Mouse (Mus musculus) cerebellum, adult 2 months (tissue): ENCODE results near the gene Runx1. TPM values are rescaled to one million over a fixed set of nuclear protein-coding genes. Genes with fewer than 3 reads are reported as not detected.

Experiments
- DNase-seq, 2 experiments: peaks; one replicate each; pipeline ENCODE4 v3.0.0; 2021
- H3K27ac ChIP-seq: fragments of 200-500 bp; 2 replicates; pipeline ENCODE4 v1.5.1; 2012; ENCODE audit warnings: low read length, control low read depth, inconsistent platforms; ENCODE audit not compliant: insufficient read depth
- H3K27me3 ChIP-seq: fragments of 200-500 bp; 2 replicates; pipeline ENCODE4 v1.6.1; 2012; ENCODE audit warnings: inconsistent platforms, mild to moderate bottlenecking, low read length, moderate library complexity; ENCODE audit not compliant: control insufficient read depth, insufficient read depth
- H3K4me1 ChIP-seq: fragments of 200-500 bp; 2 replicates; pipeline ENCODE4 v1.6.1; 2011; ENCODE audit warnings: low read length; ENCODE audit not compliant: control insufficient read depth, insufficient read depth
- H3K4me3 ChIP-seq: fragments of 200-500 bp; replicated peaks from 2 replicates; pipeline ENCODE3; 2011; ENCODE audit warnings: mild to moderate bottlenecking, low read depth, low read length, control low read depth; ENCODE audit not compliant: insufficient read depth
- CTCF ChIP-seq: fragments of 200-500 bp; IDR thresholded peaks from 2 replicates; pipeline ENCODE4 v1.5.1; 2011; ENCODE audit warnings: low read depth, mild to moderate bottlenecking, control low read depth, low read length, moderate library complexity, borderline replicate concordance; ENCODE audit not compliant: insufficient read depth
- POLR2A ChIP-seq: fragments of 200-500 bp; IDR thresholded peaks from 2 replicates; pipeline ENCODE4 v1.6.1; 2011; ENCODE audit warnings: low read length, control low read depth, borderline replicate concordance; ENCODE audit not compliant: insufficient read depth
- WGBS: fragments of 180-500 bp; shearing (Covaris S2); methylation state at CpG from one replicate; pipeline ENCODE4 v1.1.7; 2018; 5-methylcytosine and 5-hydroxymethylcytosine counted together
- polyA plus RNA-seq: library from polyadenylated mRNA; depleted of rRNA; stranded (reverse); fragments of >200 nt; gene quantifications from 2 replicates; pipeline ENCODE4 v1.2.3, GENCODE M21; 2012

The Runx1 gene
- polyA plus RNA-seq, 1 experiment: 0.52 TPM

- WGBS: 91% methylated on average over 2 of the region's 2 CpGs
- TF ChIP-seq CTCF (no peak), POLR2A (no peak)
- no peak for DNase-seq
- Histone ChIP-seq H3K27me3 (no peaks in the 10 kb centered on the region), H3K4me3 (no peak overlapping the region), H3K4me1 (no peaks in the 10 kb centered on the region), H3K27ac (no peak overlapping the region)
Observed at GRCm38 (mm10) chr16:92747062-92747461, 78.9 kb downstream of the Runx1 start.

DNA sequence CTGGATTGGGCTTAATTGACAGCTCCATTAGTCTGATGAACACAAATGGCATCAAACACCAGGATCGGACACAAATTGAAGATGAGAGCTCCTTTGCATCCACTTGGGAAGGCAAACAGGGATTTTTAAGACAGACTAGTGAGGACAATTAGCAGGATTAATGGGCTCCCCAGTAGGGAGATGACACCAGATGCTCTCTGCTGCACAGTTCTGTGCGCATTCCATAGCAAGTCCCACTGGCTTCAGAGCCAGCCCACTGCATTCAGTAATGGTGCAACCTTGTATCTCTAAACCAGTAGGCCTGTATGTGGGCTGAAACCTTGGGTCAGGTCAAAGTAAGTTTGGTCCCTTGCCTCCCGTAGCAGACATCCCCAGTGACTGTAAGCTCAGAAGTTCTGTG, 80.7 kb downstream of the Runx1 start:
- 82% methylated on average over 3 of the region's 3 CpGs for WGBS
- Histone ChIP-seq H3K4me3 (no peak overlapping the region), H3K27ac (no peak overlapping the region), H3K27me3 (no peaks in the 10 kb centered on the region), H3K4me1 (no peaks in the 10 kb centered on the region)
- TF ChIP-seq CTCF (no peak), POLR2A (no peak)
- DNase-seq: no peak

GRCm38 (mm10) chr16:92744172-92744777, 81.7 kb downstream of the Runx1 start:
- Histone ChIP-seq H3K4me3 (no peak overlapping the region), H3K4me1 (no peaks in the 10 kb centered on the region), H3K27me3 (no peaks in the 10 kb centered on the region), H3K27ac (no peak overlapping the region)
- no peak for TF ChIP-seq POLR2A
- no peak for TF ChIP-seq CTCF
- no peak for DNase-seq
- WGBS: 56% methylated on average over 12 of the region's 12 CpGs

- Histone ChIP-seq H3K4me1 (no peaks in the 10 kb centered on the region), H3K4me3 (no peak overlapping the region), H3K27me3 (no peaks in the 10 kb centered on the region), H3K27ac (no peak overlapping the region)
- DNase-seq: no peak
- 84% methylated on average over 4 of the region's 4 CpGs for WGBS
- TF ChIP-seq POLR2A (no peak), CTCF (no peak)
Observed at GRCm38 (mm10) chr16:92743755-92744154, 82.2 kb downstream of the Runx1 start.

DNA sequence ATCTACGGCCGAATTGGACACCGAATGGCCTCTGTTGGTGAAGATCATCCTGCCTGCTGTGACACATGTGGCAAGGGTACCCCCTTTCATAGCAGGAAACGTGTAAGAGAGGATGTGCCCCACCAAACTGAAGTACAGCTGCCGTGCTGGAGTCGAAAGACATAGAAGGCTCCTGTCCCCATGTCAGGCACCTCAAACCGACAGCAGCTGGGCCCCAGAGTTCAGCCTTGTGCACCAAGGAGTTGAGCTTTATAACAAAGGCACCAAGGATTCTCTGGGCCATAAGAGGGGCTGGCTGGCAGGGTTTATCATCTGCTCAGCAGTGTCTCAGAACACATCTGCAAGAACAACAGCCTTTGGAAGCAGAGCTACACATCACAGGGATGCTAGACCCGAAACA, 84.6 kb downstream of the Runx1 start:
- WGBS: 87% methylated on average over 8 of the region's 8 CpGs
- Histone ChIP-seq H3K4me3 (no peak overlapping the region), H3K27ac (no peak overlapping the region), H3K4me1 (no peaks in the 10 kb centered on the region), H3K27me3 (no peaks in the 10 kb centered on the region)
- no peak for DNase-seq
- TF ChIP-seq POLR2A: no peak
- TF ChIP-seq CTCF: no peak

GRCm38 (mm10) chr16:92740541-92740940, 85.4 kb downstream of the Runx1 start:
- no peak overlapping the region for H3K4me3 ChIP-seq
- no peaks in the 10 kb centered on the region for H3K27me3 ChIP-seq
- TF ChIP-seq CTCF (no peak), POLR2A (no peak)
- H3K4me1 ChIP-seq: no peaks in the 10 kb centered on the region
- 46% methylated on average over 9 of the region's 9 CpGs for WGBS
- no peak for DNase-seq
- no peak overlapping the region for H3K27ac ChIP-seq

DNA sequence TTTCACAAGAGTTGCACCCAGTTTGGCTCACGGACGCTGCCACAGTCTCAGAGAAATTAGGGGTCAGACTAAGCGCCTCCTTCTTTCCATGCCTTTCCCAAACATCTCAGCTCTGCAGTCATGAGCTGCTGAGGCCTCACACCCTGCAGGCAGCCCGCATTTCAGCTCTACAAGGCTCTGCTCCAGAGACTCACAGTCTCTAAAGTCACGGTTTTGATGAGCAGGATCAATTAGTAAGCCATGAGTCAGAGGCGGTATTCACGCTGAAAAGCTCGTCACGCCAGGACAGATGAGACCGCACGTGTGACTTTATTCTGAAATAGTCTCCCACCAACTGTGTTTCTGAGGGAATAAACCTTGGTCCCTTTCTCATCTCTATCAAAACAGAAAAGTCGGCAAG, 86.0 kb downstream of the Runx1 start:
- WGBS: 48% methylated on average over 12 of the region's 12 CpGs
- TF ChIP-seq CTCF: no peak
- no peak for TF ChIP-seq POLR2A
- no peaks in the 10 kb centered on the region for H3K27me3 ChIP-seq

GRCm38 (mm10) chr16:92739071-92739793, 86.7 kb downstream of the Runx1 start:
- no peak for DNase-seq
- TF ChIP-seq CTCF (no peak), POLR2A (no peak)
- Histone ChIP-seq H3K27ac (no peak overlapping the region), H3K4me1 (no peaks in the 10 kb centered on the region), H3K4me3 (no peak overlapping the region), H3K27me3 (no peaks in the 10 kb centered on the region)
- 95% methylated on average over 7 of the region's 7 CpGs for WGBS

More for the DNA sequence above, 86.0 kb downstream of the Runx1 start:
- H3K27ac ChIP-seq: no peak overlapping the region
- no peak for DNase-seq
- no peaks in the 10 kb centered on the region for H3K4me1 ChIP-seq
- H3K4me3 ChIP-seq: no peak overlapping the region
